Mouse (Mus musculus) bone marrow macrophage, adult 2 months (primary cell): ENCODE measurements around the gene Cttnbp2nl. TPM values are rescaled to one million over a fixed set of nuclear protein-coding genes. Genes with fewer than 3 reads are reported as not detected.

ENCODE experiments used
- H3K27ac ChIP-seq: 2 replicates; pipeline ENCODE4 v1.5.1; 2012; ENCODE audit warnings: low read depth, low read length; ENCODE audit not compliant: insufficient read depth
- H3K4me1 ChIP-seq: 2 replicates; pipeline ENCODE4 v1.6.1; 2012; ENCODE audit warnings: low read length; ENCODE audit not compliant: control insufficient read depth, insufficient read depth
- H3K4me3 ChIP-seq: 2 replicates; pipeline ENCODE4 v1.5.1; 2012; ENCODE audit warnings: mild to moderate bottlenecking, low read length, moderate library complexity; ENCODE audit not compliant: insufficient read depth
- CTCF ChIP-seq: IDR thresholded peaks from 2 replicates; pipeline ENCODE4 v1.5.1; 2012; ENCODE audit warnings: low read depth, mild to moderate bottlenecking, low read length, moderate library complexity
- POLR2A ChIP-seq: IDR thresholded peaks from 2 replicates; pipeline ENCODE4 v1.6.1; 2012; ENCODE audit warnings: mild to moderate bottlenecking, low read depth, low read length, borderline replicate concordance
- polyA plus RNA-seq: library from polyadenylated mRNA; stranded (reverse); fragments of >200 nt; gene quantifications from 2 replicates; pipeline ENCODE4 v1.2.4, GENCODE M21; 2012; ENCODE audit not compliant: missing spikeins, insufficient read depth, insufficient read length

Gene Cttnbp2nl
- polyA plus RNA-seq, 1 experiment: 127 TPM

- TF ChIP-seq CTCF: no peak
- no peak for TF ChIP-seq POLR2A
- Histone ChIP-seq H3K27ac (no peak within 1 kb of the TSS), H3K4me3 (peak within 1 kb of the TSS; percentile 46), H3K4me1 (peaks cover 9% of the 10 kb centered on the region)
Measured at GRCm38 (mm10) chr3:104961066-104962059, 91.6 kb downstream of the Cttnbp2nl start, which contains the start of gene Wnt2b. Gene Wnt2b (minus strand): TSS chr3:104961921.

GRCm38 (mm10) chr3:104960026-104961000 is 92.6 kb downstream of the Cttnbp2nl start:
- TF ChIP-seq POLR2A: no peak
- no peak for TF ChIP-seq CTCF
- no peak overlapping the region for H3K27ac ChIP-seq
- peaks cover 9% of the 10 kb centered on the region for H3K4me1 ChIP-seq
- peak overlapping the region; percentile 1; the same call in 1 of the 2 replicates for H3K4me3 ChIP-seq

DNA sequence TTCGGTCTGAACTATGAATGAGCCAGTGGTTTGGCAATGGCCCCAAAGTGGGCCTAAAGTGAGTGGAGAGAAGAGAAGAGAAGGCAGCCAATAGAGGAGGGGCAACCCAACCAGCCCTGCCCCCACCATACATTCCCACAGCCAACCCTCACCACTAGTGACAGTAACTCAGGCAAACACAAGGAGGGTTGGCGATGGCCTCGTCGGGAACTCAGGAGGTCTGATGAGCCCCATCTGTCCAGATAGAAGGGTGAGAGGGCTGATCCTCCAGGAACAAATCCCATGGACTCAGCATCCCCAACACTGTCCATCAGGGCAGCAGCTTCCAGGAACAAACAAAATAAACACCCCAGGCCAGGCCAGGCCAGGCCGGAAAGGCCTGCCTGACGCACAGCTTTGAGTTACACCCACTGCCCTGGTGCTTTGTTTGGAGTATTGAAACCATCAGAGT is 96.8 kb downstream of the Cttnbp2nl start:
- Histone ChIP-seq H3K27ac (no peak overlapping the region), H3K4me3 (no peak overlapping the region), H3K4me1 (0 out of 2 replicates have a peak, but pooled peaks cover under 1% of the 10 kb centered on the region)
- no peak for TF ChIP-seq POLR2A
- TF ChIP-seq CTCF: no peak

DNA sequence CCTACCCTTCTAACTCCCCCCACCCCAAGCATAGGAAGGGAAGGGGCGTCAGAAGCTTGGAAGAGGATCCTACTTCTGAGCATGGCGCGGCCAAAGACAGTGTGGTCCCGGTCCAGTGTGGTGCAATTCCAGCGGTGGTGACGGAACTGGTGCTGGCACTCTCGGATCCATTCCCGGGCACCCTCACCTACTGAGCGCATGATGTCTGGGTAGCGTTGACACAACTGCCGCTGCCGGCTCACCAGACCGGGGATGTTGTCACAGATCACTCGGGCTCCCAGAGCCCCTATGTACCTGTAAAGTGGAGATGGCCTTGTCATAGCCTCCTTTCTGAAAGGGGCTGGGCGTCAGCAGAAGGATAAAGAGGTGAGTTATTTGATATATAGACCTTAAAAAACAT is 98.4 kb downstream of the Cttnbp2nl start:
- no peak overlapping the region for H3K27ac ChIP-seq
- no peaks in the 10 kb centered on the region for H3K4me1 ChIP-seq
- TF ChIP-seq CTCF: no peak
- no peak for TF ChIP-seq POLR2A
- no peak overlapping the region for H3K4me3 ChIP-seq

- no peak overlapping the region for H3K27ac ChIP-seq
- H3K4me3 ChIP-seq: no peak overlapping the region
- no peaks in the 10 kb centered on the region for H3K4me1 ChIP-seq
- TF ChIP-seq POLR2A: no peak
Measured at GRCm38 (mm10) chr3:104954137-104954536, 98.8 kb downstream of the Cttnbp2nl start.

GRCm38 (mm10) chr3:104952891-104953670 is 99.9 kb downstream of the Cttnbp2nl start:
- Histone ChIP-seq H3K27ac (no peak overlapping the region), H3K4me1 (no peaks in the 10 kb centered on the region), H3K4me3 (no peak overlapping the region)
- no peak for TF ChIP-seq CTCF
- no peak for TF ChIP-seq POLR2A

Other genes with a start within 250 kb of the Cttnbp2nl start
- gene Mov10, start 234.6 kb downstream of the Cttnbp2nl start, polyA plus RNA-seq: 23.4 and 25.1 TPM in 2 replicates
- gene St7l, start 189.1 kb downstream of the Cttnbp2nl start, polyA plus RNA-seq: 17.2 and 22.9 TPM in 2 replicates
- 149 and 173 TPM in 2 replicates for gene Capza1, start 188.6 kb downstream of the Cttnbp2nl start, polyA plus RNA-seq
- gene Wnt2b, start 91.2 kb downstream of the Cttnbp2nl start, polyA plus RNA-seq: not detected in 2 replicates
- not detected in 2 replicates for gene 4930564D02Rik, start 13.7 kb upstream of the Cttnbp2nl start, polyA plus RNA-seq